Mouse (Mus musculus): Measurements from ENCODE around the gene Vav1.
"Not testable (repeated sequence)": the region's sequence is repeated elsewhere in the genome, so short reads cannot be mapped to it uniquely, and the experiment has no call there.

Gene Vav1

DNA sequence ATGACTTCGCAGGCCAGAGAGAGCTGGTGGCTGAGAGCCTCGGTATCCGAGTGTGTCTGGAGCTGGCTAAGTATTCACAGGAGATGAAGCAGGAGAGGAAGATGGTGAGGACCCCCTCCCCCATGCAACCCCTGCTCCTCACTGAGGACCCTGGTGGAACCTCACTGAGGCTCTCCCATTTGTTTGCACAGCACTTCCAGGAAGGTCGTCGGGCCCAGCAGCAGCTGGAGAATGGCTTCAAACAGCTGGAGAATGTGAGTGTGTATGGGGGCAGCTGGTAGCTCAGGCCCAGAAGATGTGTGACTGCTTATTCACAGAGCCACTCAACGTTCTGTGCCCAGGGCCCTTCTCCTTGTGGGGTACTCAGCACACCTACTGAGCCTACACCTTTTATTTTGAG is 25.6 kb upstream of the Vav1 start:
- DNase-seq (ENCODE audit: low spot score) = no peak

DNA sequence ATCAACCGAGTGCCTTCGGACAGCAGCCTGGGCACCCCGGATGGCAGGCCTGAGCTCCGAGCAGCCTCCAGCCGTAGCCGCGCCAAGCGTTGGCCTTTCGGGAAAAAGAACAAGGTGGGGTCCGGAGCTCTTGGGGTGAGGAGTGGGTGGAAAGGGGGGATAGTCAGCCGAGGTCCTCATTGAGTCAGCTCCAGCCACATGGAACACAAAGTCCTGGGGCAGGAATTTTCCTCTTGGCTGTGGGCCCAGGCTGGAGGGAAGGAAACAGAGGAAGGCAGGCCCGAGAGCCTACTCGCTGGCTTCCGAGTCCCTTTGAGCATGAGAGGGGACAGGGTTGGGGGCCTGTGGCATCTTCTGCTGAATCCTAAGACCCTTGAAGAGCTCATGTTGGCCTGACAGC is 23.5 kb upstream of the Vav1 start:
- DNase-seq (ENCODE audit: low spot score) = no peak

DNA sequence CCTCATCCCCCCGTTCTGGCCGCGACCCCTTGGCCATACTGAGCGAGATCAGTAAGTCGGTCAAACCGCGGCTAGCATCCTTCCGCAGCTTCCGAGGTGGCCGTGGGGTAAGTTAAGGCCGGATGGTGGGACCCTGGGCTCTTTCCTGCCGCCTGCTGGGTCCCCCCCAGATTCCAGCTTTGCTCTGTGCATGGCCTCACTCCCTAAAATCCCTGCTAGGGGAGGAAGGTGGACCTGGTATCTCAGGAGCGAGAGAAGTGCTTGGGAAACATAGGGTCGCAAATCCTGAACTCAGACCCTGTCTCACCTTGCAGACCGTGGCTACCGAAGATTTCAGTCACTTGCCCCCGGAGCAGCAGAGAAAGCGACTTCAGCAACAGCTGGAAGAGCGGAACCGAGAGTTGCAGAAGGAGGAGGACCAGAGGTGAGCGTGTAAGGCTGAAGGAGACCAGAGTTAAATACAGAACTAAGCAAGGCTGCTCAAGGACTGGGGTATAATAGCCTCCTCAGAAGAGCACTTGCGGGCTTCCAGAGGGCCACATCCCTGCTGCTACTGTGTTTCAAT is 21.9 kb upstream of the Vav1 start:
- DNase-seq (ENCODE audit: low spot score) = no peak

DNA sequence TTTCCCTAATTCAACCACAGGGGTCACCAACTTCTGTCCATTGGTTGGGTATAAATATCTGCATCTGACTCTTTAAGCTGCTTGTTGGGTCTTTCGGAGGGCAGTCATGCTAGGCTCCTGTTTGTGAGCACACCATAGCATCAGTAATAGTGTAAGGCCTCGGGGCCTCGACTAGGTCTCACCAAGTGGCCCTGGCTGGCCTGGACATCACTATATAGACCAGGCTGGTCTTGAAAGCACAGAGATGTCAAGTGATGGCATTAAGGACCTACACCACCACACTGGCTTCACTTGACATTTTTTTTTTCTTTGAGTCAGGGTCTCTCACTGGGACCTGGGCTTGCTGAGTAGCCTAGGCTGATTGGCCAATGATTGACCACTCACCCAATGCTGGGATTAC is 20.7 kb upstream of the Vav1 start:
- no peak for DNase-seq (ENCODE audit: low spot score)

DNA sequence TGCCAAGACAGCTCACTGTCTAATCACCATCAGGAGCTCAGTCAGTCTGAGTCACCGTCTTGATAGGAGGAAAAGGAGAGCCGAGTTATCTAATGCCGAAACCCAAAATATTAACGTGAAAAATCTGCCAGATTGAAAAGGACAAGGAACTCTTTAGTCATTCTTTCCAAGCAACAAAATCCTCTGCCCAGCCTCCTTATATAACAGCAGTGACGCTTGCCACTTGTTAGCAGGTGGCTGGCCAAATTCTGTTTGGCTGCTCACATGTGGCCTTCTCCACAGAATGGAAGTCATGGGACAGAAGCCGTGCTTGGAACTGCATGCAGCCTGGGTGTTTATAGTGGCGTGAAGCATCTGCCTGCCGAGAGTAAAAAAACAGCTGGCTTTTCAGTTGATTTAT is 19.2 kb upstream of the Vav1 start:
- no peak for DNase-seq (ENCODE audit: low spot score)

DNA sequence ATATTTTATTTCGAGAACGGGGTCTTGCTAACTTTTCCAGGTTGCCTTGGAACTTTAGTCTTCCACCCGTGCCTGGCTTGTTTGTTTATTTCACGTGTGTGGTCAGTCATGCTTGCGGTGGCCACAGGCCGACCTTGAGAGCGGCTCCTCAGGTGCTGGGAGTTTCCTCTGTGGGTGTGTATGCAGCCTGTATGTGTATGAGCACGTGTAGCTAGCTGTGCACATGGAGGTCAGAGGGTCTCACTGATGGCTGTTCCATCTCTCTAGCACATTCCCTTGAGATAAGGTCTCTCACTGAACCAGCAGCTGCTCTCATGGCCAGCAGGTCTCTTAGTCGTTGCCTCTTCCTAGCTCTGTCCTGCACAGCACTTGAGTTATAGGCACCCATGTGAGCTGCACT is 18.5 kb upstream of the Vav1 start:
- no peak for DNase-seq (ENCODE audit: low spot score)

DNA sequence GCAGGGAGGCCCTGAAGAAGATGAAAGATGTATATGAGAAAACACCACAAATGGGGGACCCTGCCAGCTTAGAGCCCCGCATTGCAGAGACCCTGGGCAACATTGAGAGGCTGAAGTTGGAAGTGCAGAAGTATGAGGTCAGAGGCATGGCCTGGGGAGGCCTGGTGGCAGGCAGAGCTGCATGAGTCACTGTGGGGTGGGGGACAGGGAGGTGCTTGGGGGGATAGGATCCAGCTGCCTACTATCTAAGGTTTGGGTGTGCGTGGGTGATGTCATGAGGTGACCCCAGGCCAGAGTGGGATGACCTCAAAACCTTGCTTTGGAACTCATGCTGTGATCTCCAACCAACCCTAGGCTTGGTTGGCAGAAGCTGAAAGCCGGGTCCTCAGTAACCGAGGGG is 17.6 kb upstream of the Vav1 start:
- no peak for DNase-seq (ENCODE audit: low spot score)

DNA sequence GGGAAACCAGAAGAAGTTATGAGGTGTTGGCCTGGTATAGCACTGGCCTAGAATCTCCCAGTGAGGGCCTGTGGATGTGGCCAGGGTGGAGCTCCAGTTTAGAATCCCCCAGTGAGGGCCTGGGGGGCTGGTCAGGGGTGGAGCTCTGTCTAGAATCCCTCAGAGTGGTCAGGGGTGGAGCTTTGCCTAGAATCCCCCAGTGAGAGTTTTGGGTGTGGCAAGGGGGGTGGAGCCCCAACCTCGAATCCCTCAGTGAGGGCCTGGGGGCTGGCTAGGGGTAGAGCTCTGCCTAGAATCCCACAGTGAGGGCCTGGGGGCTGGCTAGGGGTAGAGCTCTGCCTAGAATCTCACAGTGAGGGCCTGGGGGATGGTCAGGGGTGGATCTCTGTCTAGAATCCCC is 17.1 kb upstream of the Vav1 start:
- no peak for DNase-seq (ENCODE audit: low spot score)

DNA sequence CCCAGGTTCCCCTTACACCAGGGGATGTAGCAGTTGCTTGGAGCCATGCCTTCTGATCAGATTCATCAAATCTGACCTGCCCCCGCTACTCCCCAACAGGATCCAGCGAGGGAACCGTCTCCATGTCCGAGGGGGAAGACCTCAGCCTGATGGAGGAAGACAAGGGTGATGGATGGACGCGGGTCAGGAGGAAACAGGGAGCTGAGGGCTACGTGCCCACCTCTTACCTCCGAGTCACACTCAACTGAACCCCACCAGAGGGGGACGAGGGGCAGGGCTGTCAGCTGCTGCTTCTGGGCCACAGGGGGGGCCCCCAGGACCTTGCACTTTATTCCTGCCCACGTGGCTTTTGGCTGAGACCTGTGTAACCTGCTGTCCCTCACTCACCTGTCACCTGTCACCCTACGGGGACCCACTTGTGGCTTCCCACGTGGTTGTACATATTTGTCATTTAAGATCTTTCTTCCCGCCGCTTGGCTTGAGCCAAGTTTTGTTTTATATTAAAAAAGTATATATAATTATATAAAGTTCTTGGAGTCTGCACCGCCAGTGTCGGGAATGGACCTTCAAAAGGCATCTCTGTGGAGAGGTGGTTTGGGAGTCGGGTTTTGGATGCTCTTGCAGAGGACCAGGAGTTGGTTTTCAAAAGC is 15.9 kb upstream of the Vav1 start:
- DNase-seq (ENCODE audit: low spot score) = no peak

DNA sequence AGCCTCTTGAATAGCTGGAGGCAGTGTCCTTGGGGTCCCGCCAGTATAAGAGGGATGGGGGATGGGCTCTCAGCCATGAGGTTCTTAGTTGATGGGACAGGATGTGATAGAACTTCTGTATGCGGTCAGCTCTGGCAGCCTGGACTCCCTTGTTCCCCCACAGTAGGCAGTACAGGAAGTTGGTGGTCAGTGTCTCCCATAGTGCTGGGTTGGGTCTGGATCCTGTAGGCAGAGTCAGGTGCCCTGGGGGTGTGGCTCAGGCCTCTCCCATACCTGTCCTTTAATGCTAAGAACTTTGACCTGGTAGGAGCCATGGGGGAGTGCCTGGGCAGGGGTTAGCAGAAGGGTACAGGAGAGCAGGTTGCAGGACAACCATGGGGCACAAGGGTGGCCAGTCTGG is 14.7 kb upstream of the Vav1 start:
- peak; percentile 34 for DNase-seq (ENCODE audit: low spot score)

DNA sequence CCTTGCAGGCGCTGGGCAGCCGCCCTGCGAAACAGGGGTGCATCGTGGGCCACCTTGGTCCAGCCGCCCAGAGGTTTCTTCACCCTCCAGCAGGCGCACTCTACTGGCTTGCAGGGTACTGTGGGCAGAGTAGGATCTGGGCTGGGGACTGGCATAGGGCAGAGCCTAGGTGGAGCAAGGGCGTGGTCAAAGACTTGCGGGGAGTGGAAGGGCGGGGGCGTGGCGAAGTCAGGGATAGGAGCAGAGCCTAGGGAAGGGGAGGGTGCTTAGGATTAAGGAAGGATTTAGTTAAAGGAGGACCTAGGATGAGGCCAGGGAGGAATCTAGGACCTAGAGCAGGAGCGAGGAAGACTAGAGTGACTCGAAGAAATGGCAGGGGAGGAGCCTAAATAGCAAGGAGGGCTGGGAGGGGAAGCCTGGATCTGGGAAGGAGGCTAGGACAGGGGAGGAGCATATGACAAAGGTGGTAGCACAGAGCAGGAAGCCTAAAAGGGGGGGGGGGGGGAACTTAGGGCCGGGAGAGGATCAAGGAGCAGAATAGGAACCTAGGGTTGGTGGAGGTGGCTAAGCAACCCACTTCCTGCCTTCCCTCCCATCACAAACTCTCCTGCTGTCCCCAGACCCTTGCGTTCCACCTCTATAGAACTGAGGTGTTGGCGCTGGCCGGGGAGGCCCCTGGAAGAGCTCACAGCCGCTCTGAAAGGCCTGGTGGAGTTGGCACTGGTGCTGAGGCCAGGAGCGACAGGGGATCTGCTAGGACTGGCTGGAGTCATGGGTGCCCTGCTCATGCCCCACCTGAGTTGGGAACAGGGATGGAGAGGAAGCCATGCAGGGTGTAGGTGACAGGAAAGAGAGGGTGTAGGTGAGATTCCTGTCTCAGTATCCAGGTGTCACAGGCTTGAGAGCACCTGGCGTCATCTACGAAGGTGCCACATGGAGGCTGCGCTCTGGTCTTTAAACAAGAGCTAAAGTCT is 13.6 kb upstream of the Vav1 start:
- DNase-seq (ENCODE audit: low spot score) = no peak

DNA sequence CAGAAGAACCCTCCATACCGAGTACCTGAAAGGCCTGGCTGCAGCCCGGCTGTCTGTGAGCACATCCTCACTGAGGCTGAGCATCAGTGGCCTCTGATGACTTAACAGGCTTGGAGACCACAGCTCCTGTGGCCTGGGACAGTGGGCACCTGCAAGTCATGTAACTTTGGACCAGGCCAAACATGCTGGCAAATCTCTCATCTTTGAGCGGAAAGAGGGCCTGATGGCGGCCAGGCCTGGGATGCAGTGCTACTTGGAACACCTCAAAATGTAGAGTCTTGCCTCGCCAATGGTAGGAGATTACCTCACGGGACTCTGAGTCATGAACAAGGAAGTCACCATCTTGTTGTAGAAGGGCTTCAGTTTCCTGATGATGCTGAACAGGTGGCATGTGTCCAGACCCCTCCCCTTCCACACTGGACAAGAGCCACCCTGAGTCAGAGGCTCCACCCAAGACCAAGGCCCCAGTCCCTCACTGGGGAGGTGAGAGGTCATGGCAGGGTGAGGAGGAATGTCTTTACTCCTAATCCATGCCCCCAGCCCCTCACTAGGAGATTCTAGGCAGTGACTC is 11.3 kb upstream of the Vav1 start:
- no peak for DNase-seq (ENCODE audit: low spot score)

DNA sequence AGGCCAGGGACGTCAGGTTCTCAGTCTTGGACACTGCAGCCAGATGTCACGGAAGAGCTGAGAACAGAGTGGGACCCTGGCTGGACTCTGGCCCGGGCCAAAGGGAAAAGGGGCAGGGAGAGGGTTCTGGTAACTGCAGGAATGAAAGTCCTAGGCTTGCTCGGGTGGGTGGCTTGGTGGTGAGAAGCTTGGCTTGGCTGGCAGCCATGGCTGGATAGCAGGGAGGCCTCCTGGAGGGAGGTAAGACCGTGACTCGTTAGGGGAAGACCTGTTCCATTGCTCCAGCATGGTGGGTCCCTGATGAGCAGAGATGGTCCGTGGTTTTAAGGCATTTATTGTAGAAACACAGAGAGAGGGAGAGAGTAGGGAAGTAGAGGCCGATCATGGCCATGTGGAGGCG is 7.6 kb upstream of the Vav1 start:
- no peak for DNase-seq (ENCODE audit: low spot score)

DNA sequence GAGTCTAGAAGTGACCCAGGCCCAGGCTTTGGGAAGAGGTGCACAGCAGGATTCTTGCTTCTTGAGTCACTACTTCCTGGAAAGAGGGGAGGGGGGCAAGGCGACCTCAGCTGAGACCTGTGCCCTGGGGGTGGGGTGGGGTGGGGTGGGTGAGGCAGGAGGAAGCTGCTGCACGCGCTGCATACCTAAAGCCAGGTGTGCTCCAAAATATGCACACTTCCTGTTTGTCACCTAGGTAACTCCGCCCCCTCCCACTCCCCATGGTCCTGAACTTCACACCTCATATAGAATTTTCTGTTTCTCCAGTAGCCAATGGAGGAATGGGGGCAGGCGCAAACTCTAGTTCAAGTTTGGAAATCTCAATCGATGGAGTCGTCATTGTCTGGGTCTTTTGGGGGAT is 5.1 kb upstream of the Vav1 start:
- no peak for DNase-seq (ENCODE audit: low spot score)

DNA sequence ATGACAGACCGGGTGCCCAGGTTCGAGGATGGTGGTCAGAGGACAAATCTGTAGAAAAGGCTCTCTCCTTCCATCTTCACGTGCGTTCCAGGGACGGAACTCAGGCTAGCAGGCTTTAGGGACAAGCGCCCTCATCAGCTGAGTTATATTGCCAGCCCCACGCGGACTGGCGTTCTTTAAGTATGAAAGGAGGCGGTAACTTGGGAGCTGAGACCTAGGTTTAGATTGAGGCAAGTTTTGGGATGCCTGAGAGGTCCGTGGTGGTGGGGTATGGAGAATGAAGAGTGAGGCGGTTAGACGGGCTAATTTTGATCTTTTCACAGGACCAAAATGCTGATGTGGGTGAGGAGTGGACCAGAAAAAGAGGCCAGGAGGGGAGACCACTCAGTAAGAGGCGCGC is 4.2 kb upstream of the Vav1 start:
- DNase-seq (ENCODE audit: low spot score) = no peak

DNA sequence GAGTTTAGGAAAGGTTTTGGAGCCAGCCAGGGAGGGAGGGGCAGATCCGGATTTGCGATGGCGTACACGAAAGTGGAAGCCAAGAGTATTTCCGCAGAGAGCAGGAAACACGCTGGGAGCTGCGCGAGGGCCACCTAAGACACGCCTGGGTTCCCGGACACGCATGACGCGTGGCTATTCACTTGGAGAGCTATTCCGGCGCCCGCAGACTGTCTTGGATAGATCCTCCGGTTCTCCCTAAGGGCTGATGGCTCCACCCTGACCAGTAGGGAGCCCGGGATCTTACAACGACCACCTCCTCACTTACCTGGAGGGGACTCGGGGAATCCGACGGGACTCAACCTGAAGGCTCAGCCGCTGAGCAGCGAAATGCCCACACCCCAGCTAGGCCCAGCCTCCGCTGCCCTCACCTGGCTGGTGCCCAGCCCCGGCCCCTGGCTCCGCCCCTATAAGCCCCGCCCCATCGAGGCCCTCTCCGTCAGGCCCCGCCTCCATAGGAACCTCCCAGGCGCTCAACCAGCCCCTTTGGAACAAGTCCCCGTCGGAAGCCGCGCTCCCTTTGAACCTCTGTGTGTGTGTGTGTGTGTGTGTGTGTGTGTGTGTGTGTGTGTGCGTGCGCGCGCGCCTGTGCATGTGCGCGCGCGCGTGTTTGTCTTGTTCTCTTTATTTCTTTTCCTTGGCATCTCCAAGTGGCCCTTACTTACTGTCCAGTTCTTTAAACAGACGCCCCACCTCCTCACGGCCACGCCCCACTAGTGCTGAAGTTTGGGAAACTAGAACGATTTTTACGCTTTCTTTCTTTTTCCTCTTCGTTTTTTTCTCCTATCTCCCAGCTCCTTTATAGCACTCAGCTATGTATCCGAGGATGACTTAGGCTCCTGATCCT is 3.5 kb upstream of the Vav1 start:
- DNase-seq (ENCODE audit: low spot score) = peak; percentile 90

DNA sequence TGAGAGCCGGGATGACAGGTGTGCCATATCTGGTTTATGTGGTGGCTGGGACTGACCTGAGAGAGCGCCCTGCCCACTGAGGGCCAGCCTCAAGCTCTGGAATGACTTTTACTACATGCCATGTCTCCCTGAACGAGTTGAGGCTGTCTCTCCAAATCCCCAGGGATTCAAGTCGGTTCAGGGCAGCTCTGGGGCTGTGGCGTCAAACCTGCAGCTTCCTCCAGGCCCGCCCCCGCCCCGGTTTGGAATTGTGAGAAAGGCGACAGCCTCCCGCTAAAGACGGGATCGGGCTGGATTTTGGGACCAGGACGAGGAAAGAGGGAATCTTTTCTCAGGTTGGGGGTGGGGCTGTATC is 2.9 kb upstream of the Vav1 start:
- no peak for DNase-seq (ENCODE audit: low spot score)

DNA sequence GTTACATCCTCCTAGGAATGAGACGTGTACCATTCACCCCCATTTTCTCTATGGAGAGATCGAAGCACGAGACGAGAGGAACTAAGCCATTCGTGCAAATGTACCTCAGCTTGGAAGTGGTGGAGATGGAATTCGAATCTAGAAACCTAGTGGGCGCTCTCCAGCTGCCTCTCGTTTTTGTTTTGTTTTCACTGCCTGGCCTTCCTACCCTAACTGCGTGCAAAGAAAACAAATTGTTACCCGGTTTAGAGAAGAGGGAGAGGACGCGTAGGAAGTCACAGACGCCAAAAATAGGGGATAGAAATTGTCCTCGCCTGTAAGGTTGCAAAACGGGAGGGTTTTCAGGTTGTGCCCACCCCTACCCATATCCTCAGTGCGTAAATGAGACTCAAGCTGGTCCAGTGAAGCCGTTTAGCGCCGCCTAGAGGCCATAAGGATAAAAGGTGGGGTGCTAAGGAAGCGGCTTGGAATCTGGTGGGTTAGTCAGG is 2.2 kb upstream of the Vav1 start:
- DNase-seq (ENCODE audit: low spot score) = peak; percentile 72

DNA sequence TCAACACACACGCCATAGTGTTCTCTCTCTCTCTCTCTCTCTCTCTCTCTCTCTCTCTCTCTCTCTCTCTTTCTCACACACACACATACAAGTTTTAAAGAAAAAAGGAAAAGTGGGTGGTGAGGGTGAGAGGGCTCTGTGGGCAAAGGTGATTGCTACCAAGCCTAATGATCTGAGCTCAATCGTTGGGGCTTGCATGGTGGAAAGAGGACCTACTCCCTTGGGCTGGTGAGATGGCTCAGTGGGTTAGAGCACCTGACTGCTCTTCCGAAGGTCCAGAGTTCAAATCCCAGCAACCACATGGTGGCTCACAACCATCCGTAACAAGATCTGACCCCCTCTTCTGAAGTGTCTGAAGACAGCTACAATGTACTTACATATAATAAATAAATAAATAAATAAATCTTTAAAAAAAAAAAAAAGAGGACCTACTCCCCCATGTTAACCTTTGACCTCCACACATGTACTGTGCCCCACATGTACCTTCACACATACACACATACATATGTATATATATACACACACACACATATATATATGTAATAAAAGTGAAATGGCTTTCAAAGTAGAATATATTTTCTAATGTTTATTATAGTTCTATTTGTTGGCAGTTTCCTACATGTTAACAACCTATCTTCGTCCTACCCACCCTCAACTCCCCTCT is 1.2 kb upstream of the Vav1 start:
- not testable (repeated sequence) for DNase-seq (ENCODE audit: low spot score)

DNA sequence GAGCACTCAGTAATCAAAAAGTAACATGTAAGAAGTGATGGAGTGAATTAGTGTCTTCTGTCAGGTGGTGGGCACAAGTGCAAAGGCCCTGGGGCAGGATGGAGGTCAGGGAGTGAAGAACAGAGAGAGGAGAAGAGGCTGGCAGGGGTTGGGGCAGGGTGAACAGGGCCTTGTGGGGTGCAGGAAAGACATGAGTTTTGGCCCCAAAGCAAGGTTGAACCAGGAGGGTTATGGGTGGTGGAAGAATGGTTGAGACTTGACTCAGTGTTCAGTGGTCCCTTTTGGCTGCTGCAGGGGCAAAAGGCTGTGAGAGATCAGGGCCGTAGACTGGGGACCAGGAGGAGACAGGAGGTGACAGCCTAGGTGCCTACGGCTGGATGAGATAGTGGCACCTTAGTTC is 363 bp upstream of the Vav1 start:
- no peak for DNase-seq (ENCODE audit: low spot score)

DNA sequence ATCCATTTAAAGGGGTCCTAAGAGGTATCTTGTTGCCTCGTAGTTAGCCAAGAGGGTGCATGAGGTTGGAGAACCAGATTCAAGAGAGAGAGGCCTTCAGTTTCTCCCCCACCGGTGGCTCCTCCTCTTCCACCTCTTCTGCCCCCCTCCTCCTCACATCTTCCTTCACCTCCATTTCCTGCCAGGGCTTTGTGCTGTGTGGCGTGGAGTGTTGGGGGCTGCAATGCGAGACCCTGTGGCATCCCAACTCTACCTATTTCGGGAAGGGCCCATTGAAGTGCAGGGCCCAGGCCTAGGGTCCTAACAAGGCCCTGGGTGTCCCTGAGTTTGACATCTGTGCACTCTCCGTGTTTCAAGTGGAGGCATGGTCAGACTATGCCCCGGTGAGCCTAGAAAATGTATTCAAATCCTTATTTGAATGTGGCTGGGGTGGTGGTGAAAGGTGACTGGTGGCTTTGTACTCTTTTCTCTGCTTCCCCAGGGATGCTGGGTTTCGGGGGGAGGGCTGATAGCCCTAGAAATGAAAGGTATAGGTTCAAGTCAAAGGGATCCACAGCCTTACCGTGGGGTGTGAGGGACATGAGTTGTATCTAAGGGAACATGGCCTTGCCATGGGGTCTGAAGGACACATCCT is 808 bp downstream of the Vav1 start:
- peak; percentile 63 for DNase-seq (ENCODE audit: low spot score)
